Mouse (Mus musculus): ENCODE measurements at regions not wholly inside any gene's neighbourhood (a gene's known extent, or its start where the extent isn't known, plus 50 kb on each side); places are given as distances from the start of the nearest gene placed in this dataset.

GRCm38 (mm10) chr1:10771793-10772192 lies 642.1 kb upstream of the A830018L16Rik start:
- DNase-seq, result no peak

- no peak for DNase-seq
Measured at GRCm38 (mm10) chr1:10794074-10794783, 619.7 kb upstream of the A830018L16Rik start.

- DNase-seq, result peak; percentile 5 to 8
Measured at GRCm38 (mm10) chr1:10835653-10836415, 578.1 kb upstream of the A830018L16Rik start.

GRCm38 (mm10) chr1:10837180-10837579 lies 576.7 kb upstream of the A830018L16Rik start:
- no peak for DNase-seq

GRCm38 (mm10) chr1:10852934-10853333 lies 561.0 kb upstream of the A830018L16Rik start:
- no peak for DNase-seq

GRCm38 (mm10) chr1:10854495-10854894 lies 559.4 kb upstream of the A830018L16Rik start:
- DNase-seq, result no peak

- peak in 1 of 2 experiments; percentile 2 for DNase-seq
Measured at GRCm38 (mm10) chr1:10871163-10871853, 542.6 kb upstream of the A830018L16Rik start.

- no peak for DNase-seq
Measured at GRCm38 (mm10) chr1:10872266-10872665, 541.6 kb upstream of the A830018L16Rik start.

- no peak for DNase-seq
Measured at GRCm38 (mm10) chr1:10872726-10873125, 541.2 kb upstream of the A830018L16Rik start.

- DNase-seq, result no peak
Measured at GRCm38 (mm10) chr1:10877391-10878170, 536.3 kb upstream of the A830018L16Rik start.

GRCm38 (mm10) chr1:10878221-10878760 lies 535.6 kb upstream of the A830018L16Rik start:
- no peak for DNase-seq

- DNase-seq, result no peak
Measured at GRCm38 (mm10) chr1:10880026-10880727, 533.7 kb upstream of the A830018L16Rik start.

GRCm38 (mm10) chr1:10898806-10899205 lies 515.1 kb upstream of the A830018L16Rik start:
- DNase-seq, result no peak

- DNase-seq, result no peak
Measured at GRCm38 (mm10) chr1:10902721-10903120, 511.2 kb upstream of the A830018L16Rik start.

GRCm38 (mm10) chr1:10919958-10920357 lies 493.9 kb upstream of the A830018L16Rik start:
- no peak for DNase-seq

- no peak for DNase-seq
Measured at GRCm38 (mm10) chr1:10932378-10933077, 481.4 kb upstream of the A830018L16Rik start.

- DNase-seq, result peak; percentile 26 to 30
Measured at GRCm38 (mm10) chr1:10933206-10933605, 480.7 kb upstream of the A830018L16Rik start.

GRCm38 (mm10) chr1:10938436-10938835 lies 475.5 kb upstream of the A830018L16Rik start:
- no peak for DNase-seq

GRCm38 (mm10) chr1:10940326-10940725 lies 473.6 kb upstream of the A830018L16Rik start:
- DNase-seq, result no peak

- DNase-seq, result no peak
Measured at GRCm38 (mm10) chr1:10942979-10943378, 470.9 kb upstream of the A830018L16Rik start.

All from cerebellum, adult 18-20 months (tissue).